Mouse (Mus musculus): ENCODE data around the gene D5Ertd579e.
"Not testable (repeated sequence)": the region's sequence is repeated elsewhere in the genome, so short reads cannot be mapped to it uniquely, and the experiment has no call there.

Gene D5Ertd579e

DNA sequence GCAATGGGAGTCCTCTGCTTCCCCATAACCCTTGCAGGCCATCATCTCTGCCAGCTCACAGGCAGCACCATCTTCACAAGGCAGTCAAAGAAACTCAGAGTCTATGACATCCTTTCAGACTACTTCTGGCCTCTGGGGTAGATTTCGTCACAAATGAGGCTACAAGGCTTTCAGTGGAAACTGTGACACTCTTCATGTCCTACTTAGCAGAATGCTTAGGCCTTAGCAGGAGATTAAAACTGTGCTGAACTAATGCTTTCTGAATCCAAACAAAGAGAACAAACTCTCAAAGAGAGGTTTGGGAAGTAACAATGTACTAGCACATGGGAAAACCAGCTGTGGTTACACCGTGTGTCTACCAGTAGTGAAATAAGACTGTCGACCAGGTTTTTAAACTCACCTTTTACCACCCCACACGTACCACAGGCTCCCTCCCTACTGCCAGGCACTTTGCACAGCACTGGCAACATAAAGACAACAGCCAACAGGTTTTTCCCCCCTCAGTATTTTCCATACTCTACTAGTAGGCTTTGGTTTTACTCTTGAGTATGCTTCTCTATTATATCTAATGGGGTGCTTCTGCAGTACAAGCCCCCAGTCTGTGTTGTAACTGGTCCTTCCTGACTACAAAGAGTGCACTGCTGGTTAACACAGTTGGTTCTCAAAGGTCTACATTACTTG is 15.8 kb downstream of the D5Ertd579e start:
- DNase-seq, result no peak

DNA sequence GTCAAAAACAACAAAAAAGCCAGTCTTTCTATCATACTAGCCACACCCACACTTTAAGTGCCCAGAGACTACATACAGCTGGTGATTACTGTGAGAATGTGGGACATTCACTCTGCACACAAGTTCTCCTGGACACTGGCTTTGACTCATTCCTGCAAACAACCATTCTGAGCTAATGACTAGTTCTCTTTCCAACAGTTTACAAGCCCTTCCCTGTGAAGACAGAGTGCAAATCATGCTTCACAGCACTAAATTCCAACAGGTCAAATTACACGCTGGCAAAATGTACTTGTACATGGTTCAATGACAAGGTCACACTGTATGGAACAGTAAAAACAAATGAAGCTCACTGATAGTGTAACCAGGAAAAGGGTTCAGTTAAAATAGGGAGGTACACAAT is 17.0 kb downstream of the D5Ertd579e start:
- no peak for DNase-seq

GRCm38 (mm10) chr5:36677907-36678306 is 17.9 kb downstream of the D5Ertd579e start:
- DNase-seq, result no peak

DNA sequence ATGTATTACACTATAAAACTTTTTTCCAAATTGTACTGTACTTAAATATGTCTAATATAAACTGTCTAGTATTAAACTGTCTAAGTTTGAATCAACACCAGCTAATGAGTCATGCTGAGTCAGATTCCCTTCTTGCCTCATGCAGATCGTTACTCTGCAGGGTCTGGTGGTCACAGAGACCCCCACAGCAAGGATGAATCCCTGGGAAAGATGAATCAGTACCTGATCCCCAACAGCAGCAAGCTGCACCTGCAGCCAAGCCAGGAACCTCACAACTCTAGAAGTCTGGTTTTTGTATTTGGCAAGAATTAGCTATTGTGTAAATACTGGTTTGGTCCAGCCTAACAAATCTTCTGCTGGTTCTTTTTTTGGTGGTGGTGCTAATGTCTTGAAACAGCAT is 20.4 kb downstream of the D5Ertd579e start:
- no peak for DNase-seq

- DNase-seq, result no peak
These were observed 21.0 kb downstream of the D5Ertd579e start for GRCm38 (mm10) chr5:36674658-36675433.

DNA sequence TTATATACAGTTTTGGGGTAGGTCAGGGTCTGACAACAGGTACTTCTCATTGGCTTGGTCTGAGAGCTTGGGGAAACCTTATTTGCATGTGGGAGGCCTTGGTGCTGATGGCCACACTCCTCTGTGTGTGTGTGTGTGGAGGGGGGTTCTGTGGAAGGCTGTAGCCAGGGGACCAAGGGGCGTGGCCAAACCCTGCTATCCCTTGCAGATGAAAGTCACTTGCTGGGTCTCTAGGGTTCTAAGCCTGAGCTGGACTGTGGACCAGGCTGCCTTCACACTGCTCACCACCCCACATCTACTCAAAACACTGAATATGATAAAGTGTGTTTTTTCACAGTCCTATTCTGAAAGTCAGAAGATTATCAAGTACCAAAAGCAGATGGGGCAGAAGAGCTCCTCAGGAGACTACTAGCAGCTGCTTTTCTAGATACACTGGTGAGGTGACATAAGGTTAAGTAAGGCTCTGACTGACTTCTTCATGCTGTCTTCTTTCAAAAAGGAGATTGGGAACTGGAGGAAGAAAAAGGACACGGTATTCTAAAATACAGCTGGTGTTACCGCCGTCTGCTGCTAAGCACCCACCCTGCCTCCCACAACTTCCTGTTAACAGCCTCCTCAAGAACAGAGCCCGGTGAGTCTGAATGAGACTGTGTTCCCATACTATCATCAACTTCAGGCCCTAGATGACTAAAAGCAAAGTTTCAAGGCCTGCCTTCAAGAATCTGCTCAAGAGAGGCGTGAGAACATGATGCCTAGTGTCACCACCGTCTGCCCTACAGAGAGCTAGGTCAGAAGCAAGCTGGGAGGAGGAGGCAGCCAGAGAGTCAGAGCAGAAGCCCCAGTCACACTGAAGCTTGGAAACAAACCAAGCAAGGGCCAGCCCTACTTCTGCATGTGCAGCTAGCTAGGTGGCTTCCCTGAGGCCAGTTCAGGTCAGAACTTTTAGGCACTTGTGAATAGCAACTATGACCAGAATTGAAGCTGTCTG is 26.5 kb downstream of the D5Ertd579e start:
- no peak for DNase-seq

DNA sequence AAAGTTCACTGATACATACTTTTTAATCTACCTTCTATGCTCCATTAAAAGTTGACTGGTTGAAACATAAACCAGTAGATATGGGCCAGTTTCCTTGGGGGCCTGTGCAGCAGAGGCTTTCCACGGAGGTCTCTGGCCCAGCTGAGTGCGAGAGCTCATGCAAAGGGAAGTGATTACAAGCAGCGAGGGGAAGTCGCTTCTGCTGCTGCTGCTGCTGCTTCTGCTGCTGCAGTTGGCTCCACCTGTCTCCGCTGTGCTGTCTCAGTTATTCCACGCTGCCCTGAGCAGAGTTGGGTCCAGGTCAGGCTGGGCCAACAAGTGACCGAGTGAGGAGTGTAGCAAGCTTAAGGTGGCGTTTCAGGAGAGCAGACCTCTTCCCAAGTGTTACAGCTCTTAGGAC is 27.3 kb downstream of the D5Ertd579e start:
- no peak for DNase-seq

GRCm38 (mm10) chr5:36667986-36668385 is 27.8 kb downstream of the D5Ertd579e start:
- DNase-seq, result not testable (repeated sequence)

DNA sequence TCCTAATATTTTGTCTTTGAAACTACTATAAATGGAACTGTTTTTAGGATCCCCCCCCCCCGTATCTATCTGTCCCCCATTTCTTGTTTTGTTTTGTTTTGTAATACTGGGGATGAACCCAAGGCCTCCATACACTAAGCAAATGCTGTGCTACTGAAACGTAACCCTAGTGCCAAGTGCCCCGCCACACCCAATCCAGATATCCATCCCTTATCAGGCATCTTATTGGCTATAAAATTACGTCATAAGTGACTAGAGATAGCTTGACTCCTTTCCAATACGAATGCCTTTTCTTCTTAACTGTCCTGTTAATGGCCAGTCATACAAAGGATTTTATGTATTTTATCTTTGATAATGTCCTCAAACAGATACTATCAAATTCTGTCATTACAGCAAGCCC is 28.7 kb downstream of the D5Ertd579e start:
- no peak for DNase-seq

DNA sequence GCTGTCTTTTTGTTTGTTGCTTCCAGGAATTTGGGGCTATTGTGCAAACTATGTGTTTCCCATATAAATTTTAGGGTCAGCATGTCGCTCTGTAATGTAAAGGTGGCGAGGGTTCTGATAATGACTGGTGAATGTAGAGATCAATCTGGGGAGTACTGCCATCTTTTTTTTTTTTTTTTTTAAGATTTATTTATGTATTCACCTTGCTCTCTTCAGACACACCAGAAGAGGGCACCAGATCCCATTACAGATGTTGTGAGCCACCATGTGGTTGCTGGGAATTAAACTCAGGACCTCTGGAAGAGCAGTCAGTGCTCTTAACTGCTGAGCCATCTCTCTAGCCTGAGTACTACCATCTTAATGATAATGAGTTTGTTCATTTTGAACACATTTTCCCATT is 29.1 kb downstream of the D5Ertd579e start:
- DNase-seq, result not testable (repeated sequence)

DNA sequence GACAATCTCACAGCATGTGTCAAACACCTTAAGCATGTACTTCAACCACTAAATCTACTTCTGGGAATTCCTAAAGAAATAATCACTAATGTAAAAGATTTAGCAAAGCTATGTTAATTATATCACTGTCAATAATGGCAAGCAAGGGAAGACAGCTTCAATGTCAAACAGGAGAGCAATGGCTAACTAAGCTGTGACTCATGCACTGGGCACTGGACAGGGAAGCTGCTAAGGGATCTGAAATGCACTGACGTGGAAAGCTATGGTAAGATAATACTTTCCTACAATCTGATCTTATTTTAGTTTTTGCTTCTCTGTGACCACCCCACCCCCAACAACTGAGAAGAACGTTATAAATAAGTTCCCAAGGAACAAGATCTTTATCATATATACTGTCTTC is 32.5 kb downstream of the D5Ertd579e start:
- DNase-seq, result no peak

- DNase-seq, result not testable (repeated sequence)
These were observed 34.7 kb downstream of the D5Ertd579e start for GRCm38 (mm10) chr5:36660977-36661760.

- DNase-seq, result peak in 1 of 2 experiments; percentile 27
These were observed 70.2 kb downstream of the D5Ertd579e start for GRCm38 (mm10) chr5:36625612-36626011.

DNA sequence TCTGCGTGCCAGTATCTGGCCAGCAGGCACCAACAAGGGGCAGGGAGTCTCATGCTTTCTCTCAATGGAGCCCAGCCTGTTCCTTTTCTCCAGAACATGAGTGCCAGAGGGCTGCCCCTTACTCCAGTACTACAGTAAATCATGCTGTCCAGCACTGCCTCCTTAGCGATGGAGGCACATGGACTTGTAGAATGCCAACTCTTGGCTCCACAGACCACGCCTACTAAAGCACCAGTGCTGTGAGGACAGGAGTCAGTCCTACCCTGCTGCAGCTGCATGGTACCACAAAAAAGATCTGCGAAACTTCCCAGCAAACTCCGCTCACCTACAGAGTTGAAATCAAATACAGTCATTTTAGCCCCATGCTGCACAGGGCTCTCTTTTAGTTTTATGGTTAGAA is 72.2 kb downstream of the D5Ertd579e start:
- peak in 1 of 2 experiments; percentile 30 for DNase-seq

GRCm38 (mm10) chr5:36621058-36621449 is 74.8 kb downstream of the D5Ertd579e start:
- peak in 1 of 2 experiments; percentile 25 for DNase-seq

DNA sequence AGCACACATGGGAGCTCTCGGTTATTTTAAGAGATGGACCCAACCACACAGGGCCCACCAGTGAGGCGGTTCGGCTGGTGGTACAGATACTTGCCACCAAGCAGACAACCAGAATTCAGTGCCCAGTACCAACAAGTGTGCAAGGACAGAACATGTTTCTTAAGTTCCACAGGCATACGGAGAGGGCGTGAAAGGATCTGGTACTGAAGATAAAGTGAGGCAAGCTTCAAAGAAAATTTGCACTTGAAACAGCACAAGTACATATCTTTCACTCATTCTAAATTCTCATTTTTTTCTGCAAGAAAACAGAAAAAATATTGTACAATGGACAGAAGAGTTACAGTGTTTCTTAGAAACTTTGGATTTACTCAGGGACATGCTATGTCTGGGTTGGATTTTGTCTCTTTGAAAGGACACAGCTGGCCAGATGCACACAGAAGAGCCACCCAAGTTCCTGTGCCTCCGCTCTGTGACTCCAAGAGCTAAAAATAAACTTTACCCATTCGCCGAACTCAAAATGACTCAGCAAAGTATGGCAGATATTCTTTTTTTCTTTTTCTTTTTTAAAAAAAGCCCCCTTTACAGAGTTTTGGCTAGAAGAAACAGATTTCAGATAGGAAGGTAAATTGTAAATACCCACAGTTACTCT is 75.3 kb downstream of the D5Ertd579e start:
- DNase-seq, result peak in 1 of 2 experiments; percentile 35

DNA sequence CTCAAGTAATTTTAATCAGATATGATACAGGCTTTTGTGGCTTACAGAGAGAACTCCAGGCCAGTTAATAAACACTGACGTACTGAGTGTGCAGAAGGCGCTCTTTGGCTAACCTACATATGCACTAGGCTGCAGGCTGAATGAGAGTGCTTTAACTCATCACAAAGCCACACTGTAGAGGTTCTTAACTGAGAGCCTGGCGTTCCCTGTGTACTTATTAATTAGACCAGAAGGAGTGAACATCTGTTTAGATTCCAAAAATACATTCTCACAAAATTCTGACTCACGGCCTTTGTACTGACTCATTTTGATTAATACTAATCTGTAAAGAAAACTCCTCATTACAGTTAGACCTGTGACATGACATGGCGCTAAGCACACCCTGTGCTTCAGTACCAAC is 76.9 kb downstream of the D5Ertd579e start:
- no peak for DNase-seq

DNA sequence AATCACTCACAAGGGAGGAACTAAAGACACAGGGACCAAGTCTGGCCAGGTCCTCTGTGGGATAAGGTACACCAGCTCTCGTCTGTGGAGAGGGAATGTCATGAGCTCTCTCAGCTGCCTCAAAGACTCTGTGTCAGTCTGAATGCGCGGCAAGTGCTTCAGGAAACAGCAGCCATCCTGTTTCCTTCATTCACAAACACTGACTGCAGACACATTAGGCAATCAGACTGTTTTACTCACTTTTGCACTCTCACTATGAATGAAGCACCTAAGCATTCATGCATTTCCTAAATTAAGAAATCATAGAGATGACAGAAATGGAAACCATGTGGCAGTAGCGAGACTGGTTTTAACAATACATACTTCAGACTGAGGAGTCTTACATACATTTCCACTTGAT is 77.5 kb downstream of the D5Ertd579e start:
- DNase-seq, result peak in 1 of 2 experiments; percentile 19

DNA sequence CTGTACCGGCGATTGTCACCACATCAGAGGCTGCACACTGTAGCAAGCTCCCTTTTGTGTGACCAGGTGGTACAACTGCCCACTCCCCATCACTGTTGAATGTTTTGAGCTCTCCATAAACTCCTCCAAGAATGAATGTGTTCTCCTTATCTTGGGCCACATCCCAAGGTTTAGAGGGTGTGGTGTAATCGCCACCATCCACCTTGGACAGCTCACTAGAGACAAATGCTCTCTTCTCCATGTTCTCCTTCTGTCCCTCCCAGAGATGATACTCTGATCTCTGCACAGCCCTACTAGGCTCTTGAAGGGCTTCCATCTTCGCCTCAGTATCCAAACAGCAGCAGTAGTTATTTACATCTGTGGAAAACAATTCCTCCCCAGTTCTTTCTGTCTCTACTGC is 81.7 kb downstream of the D5Ertd579e start:
- DNase-seq, result no peak

GRCm38 (mm10) chr5:36608939-36609499 is 86.8 kb downstream of the D5Ertd579e start:
- DNase-seq, result peak in 1 of 2 experiments; percentile 14

GRCm38 (mm10) chr5:36603031-36603430 is 92.8 kb downstream of the D5Ertd579e start:
- peak in 1 of 2 experiments; percentile 59 for DNase-seq

All from kidney, postnatal 25 days (tissue).